Mouse (Mus musculus) CD4-positive, CD25-positive, alpha-beta regulatory T cell, adult 2 months (primary cell): ENCODE results near the gene 3300002I08Rik.
"Not testable (repeated sequence)": the region's sequence is repeated elsewhere in the genome, so short reads cannot be mapped to it uniquely, and the experiment has no call there.

Experiments
- DNase-seq: peaks from one replicate; pipeline ENCODE4 v3.0.0-alpha.2; 2012; ENCODE audit warnings: low read depth, low spot score

3300002I08Rik gene

GRCm38 (mm10) chr2:150362113-150362877 is at the start of gene 3300002I08Rik:
TSS of gene 3300002I08Rik (minus strand) at chr2:150362765.
- DNase-seq, result peak; percentile 82

- DNase-seq, result not testable (repeated sequence)
Measured at GRCm38 (mm10) chr2:150412146-150412545, 49.6 kb upstream of the 3300002I08Rik start.

DNA sequence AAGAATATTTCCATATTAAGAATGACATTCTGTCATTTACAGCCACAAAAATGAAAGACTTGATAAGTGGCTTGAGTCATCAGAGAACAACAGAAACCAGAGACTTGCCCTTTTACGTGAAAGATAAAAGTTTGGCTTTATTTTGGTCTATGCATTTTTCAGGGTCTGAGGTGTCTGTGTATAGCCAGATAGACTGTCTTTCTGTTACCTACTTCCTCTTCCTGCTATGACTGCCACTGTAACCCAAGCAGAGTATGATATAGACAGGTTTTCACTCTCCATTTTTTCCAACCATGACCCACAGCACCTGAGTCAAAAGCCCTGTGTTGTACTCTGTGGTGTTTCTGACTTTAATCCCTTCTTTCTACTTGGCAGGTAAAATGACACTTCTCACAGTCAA is 27.6 kb upstream of the 3300002I08Rik start:
- no peak for DNase-seq

GRCm38 (mm10) chr2:150385553-150386106 is 23.1 kb upstream of the 3300002I08Rik start:
- not testable (repeated sequence) for DNase-seq

DNA sequence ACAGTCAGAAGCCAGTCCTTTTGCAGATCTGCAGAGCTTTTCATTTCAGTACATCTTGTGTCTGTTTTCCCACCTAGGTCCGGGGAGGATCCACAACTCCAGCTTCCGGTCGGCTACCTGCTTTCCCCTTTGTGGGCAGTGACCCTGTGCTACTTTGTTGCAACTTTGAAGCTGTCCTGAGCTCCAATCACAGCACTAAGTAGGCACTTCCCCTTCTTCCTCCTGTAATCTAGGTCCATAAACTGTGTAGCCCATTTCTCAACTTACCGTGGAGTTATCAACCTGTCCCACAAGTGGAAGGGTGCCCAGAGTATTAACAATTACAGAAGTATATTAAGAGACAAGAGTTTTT is 289 bp upstream of the 3300002I08Rik start:
- DNase-seq, result no peak

DNA sequence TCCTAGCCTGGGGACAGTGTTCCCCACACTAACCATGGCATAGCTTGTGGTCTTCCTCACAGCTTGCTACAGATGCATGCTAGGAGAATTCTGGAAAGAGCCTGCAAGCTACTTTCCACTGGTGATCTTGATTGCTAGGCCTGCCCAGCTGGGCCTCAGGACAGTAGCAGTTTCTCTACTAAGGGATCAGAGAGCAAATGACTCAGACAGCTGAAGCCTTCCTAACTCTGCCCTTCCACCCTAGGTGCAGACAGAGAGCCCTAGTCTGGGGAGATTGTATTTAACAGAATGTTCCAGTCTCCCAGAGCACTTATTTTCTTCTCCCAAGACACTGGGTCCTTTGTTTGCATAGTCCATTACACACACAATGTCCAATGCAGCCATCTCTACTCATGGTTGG is 5.4 kb downstream of the 3300002I08Rik start:
- not testable (repeated sequence) for DNase-seq

DNA sequence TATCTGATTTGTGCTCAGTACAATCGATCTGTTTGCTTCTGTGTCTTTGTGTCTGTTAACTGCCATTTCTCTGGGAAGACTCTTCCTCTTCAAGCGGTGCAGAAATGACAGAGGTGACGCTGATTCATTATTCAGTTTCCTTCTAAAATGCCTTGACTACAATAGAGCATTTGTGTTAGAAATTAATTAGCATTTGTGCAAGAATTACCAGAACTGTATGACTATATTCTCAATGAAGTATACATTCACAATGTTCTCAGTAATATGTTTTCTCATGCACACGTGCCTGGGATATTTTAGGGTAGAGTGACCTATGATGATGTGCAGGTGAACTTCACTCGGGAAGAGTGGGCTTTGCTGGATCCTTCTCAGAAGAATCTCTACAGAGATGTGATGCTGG is 39.2 kb downstream of the 3300002I08Rik start, which contains the start of gene Gm10130:
Gene Gm10130, plus strand, starts transcription at position 301 of the 400 bp plus-strand sequence.
- no peak for DNase-seq

- DNase-seq, result no peak
Measured at GRCm38 (mm10) chr2:150318973-150319372, 43.6 kb downstream of the 3300002I08Rik start.

GRCm38 (mm10) chr2:150316140-150316539 is 46.4 kb downstream of the 3300002I08Rik start:
- DNase-seq, result no peak

DNA sequence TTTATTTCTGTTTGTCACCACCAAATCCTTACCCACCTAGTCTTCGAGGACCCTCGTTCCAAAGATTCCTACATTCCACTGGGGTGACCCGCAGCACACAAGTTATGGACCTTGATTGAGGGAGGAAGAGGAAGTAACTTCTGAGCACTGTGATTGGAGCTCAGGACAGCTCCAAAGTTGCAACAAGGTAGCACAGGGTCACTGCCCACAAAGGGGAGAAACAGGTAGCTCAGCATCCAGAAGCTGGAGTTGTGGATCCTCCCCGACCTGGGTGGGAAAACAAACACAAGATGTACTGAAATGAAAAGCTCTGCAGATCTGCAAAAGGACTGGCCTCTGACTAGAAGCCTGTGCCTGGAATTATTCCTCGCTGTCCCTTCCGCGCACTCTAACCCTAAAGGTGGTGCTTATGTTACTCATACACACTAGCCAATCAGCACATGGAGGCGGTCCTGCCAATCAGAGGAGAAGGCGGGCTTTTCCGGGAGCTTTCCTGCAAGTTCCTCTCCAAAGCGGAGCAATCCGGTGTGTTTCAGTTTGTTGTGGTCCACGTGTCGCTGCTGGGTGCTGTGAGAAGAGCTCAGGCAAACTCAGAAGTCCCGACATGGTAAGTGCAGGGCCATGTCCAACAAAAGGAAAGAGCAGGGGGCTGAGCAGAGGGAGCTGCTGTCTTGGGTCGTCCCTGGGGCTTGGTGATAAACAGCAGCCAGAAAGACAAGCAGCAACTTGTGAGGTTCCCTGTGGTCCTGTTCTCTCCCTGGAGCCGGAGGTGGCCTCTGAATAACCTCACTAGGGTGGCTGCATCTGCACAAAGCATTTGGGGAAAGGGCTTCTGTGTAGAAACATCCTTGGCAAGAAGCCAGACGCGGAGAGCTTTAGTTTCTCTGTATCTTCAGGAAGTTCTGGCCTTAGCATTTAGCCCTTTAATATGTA is 51.3 kb downstream of the 3300002I08Rik start:
- DNase-seq, result peak; percentile 85

GRCm38 (mm10) chr2:150307183-150307773 is 55.3 kb downstream of the 3300002I08Rik start:
- DNase-seq, result peak; percentile 78

DNA sequence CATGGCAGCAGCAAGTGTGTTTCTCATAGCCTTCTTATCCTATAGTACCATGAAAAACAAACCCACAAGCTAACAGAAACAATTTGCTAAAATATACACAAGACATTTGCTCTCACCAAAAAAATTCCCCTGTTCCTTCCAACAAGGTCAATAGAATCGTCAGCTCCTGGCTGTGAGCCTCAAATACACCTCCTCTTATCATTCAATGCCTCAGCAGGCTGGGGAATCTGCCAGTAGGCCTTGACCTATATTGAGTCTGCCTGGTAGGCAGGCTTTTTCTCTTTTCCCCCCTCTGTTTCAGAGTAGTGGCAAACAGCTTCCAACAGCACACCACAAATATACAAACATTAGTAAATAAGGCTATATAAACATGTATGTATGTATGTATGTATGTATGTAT is 63.5 kb downstream of the 3300002I08Rik start:
- no peak for DNase-seq

GRCm38 (mm10) chr2:150293669-150294068 is 68.9 kb downstream of the 3300002I08Rik start:
- no peak for DNase-seq
